Mouse (Mus musculus) heart, postnatal 0 days (tissue): Measurements from ENCODE around the gene Nr2f2. TPM values are rescaled to one million over a fixed set of nuclear protein-coding genes. Genes with fewer than 3 reads are reported as not detected.
A peak's percentile ranks its signal among the peaks of the same experiment; 100 is the strongest.

Experiments used
- ATAC-seq: fragments of 200-750 bp; cut with Nextera tagmentation; 2 replicates; pipeline ENCODE4 v1.8.0; 2017; ENCODE audit warnings: low read depth, moderate number of reproducible peaks, moderate library complexity; ENCODE audit not compliant: insufficient read depth
- DNase-seq: peaks from one replicate; pipeline ENCODE4 v3.0.0-alpha.2; 2016; ENCODE audit warnings: low spot score
- H3K27ac ChIP-seq: fragments of 300-500 bp; sonication (generic); 2 replicates; pipeline ENCODE4 v1.5.1; 2014; ENCODE audit warnings: low read depth, mild to moderate bottlenecking
- H3K27me3 ChIP-seq: fragments of 300-500 bp; sonication (generic); 2 replicates; pipeline ENCODE4 v1.6.1; 2014; ENCODE audit warnings: low read length, mixed read lengths; ENCODE audit not compliant: control insufficient read depth, insufficient read depth
- H3K36me3 ChIP-seq: fragments of 300-500 bp; sonication (generic); replicated peaks from 2 replicates; pipeline ENCODE4 v1.6.1; 2014; ENCODE audit warnings: low read length, mixed read lengths; ENCODE audit not compliant: control insufficient read depth, insufficient read depth
- H3K4me1 ChIP-seq: fragments of 300-500 bp; sonication (generic); 2 replicates; pipeline ENCODE4 v1.6.1; 2014; ENCODE audit warnings: antibody characterized with exemption; ENCODE audit not compliant: control insufficient read depth, insufficient read depth
- H3K4me2 ChIP-seq: fragments of 300-500 bp; sonication (generic); 2 replicates; pipeline ENCODE4 v1.6.1; 2014; ENCODE audit warnings: low read depth, mild to moderate bottlenecking, low read length, moderate library complexity
- H3K4me3 ChIP-seq: fragments of 300-500 bp; sonication (generic); 2 replicates; pipeline ENCODE4 v1.5.1; 2014; ENCODE audit warnings: low read depth, low read length
- H3K9ac ChIP-seq: fragments of 300-500 bp; sonication (generic); replicated peaks from 2 replicates; pipeline ENCODE4 v1.6.1; 2014; ENCODE audit warnings: low read depth, low read length, mixed read lengths
- H3K9me3 ChIP-seq: fragments of 300-500 bp; sonication (generic); replicated peaks from 2 replicates; pipeline ENCODE4 v1.6.1; 2016; ENCODE audit warnings: low read length; ENCODE audit not compliant: control insufficient read depth
- CTCF ChIP-seq: IDR thresholded peaks from 2 replicates; pipeline ENCODE4 v1.5.1; 2016; ENCODE audit warnings: antibody characterized with exemption, control low read depth, low read depth
- EP300 ChIP-seq: IDR thresholded peaks from 2 replicates; pipeline ENCODE4 v1.6.1; 2016; ENCODE audit warnings: antibody characterized with exemption, low read depth
- WGBS: fragments of 180-500 bp; shearing (Covaris S2); extraction: QIAGEN DNeasy Blood & Tissue Kit; methylation state at CpG from one replicate; pipeline ENCODE4 v1.1.7; 2014; 5-methylcytosine and 5-hydroxymethylcytosine counted together
- polyA plus RNA-seq: library from polyadenylated mRNA; unstranded; fragments of >200 nt; fragmentation: Nextera tagmentation; extraction: Ambion mirVana; gene quantifications from 2 replicates; pipeline ENCODE4 v1.2.1, GENCODE M21; 2015
- total RNA-seq: library from RNA; depleted of rRNA; stranded (reverse); fragments of >200 nt; gene quantifications from 2 replicates; pipeline ENCODE4 v1.2.3, GENCODE M21; 2014; ENCODE audit warnings: low replicate concordance

Nr2f2 gene
- total and polyA plus RNA-seq, 2 experiments from 2014 or later: 8.3 to 18.2 TPM

GRCm38 (mm10) chr7:70369061-70369730 lies 2.7 kb upstream of the Nr2f2 start:
- H3K9ac ChIP-seq: peak overlapping the region; percentile 32
- no peaks in the 10 kb centered on the region for H3K4me1 ChIP-seq
- DNase-seq (no peak), ATAC-seq (no peak)
- TF ChIP-seq EP300 (no peak), CTCF (no peak)
- peak overlapping the region; percentile 62 for H3K4me2 ChIP-seq
- H3K9me3 ChIP-seq: no peaks in the 10 kb centered on the region
- H3K4me3 ChIP-seq: peak overlapping the region; percentile 45
- H3K36me3 ChIP-seq: no peaks in the 10 kb centered on the region
- H3K27ac ChIP-seq: peak overlapping the region; percentile 14; the same call in 1 of the 2 replicates
- H3K27me3 ChIP-seq: peaks cover 80% of the 10 kb centered on the region
- 7% methylated on average over 36 of the region's 37 CpGs for WGBS

GRCm38 (mm10) chr7:70368751-70369060 lies 2.2 kb upstream of the Nr2f2 start:
- Histone ChIP-seq H3K27ac (no peak overlapping the region), H3K4me2 (peak overlapping the region; percentile 62), H3K9me3 (no peaks in the 10 kb centered on the region), H3K4me1 (no peaks in the 10 kb centered on the region), H3K27me3 (peaks cover 84% of the 10 kb centered on the region), H3K4me3 (peak overlapping the region; percentile 45; the same call in 1 of the 2 replicates), H3K36me3 (no peaks in the 10 kb centered on the region), H3K9ac (no peak overlapping the region)
- ATAC-seq: no peak
- no peak for DNase-seq
- TF ChIP-seq CTCF (no peak), EP300 (no peak)
- 48% methylated on average over 4 of the region's 4 CpGs for WGBS

- Histone ChIP-seq H3K4me2 (no peak overlapping the region), H3K9ac (no peak overlapping the region), H3K4me1 (no peaks in the 10 kb centered on the region), H3K36me3 (no peaks in the 10 kb centered on the region), H3K9me3 (no peaks in the 10 kb centered on the region), H3K27me3 (peaks cover 88% of the 10 kb centered on the region), H3K27ac (no peak overlapping the region), H3K4me3 (no peak overlapping the region)
- no peak for TF ChIP-seq CTCF
- TF ChIP-seq EP300: no peak
- ATAC-seq: no peak
- 39% methylated on average over 6 of the region's 6 CpGs for WGBS
- DNase-seq: no peak
These were observed 1.7 kb upstream of the Nr2f2 start for GRCm38 (mm10) chr7:70368268-70368655.

DNA sequence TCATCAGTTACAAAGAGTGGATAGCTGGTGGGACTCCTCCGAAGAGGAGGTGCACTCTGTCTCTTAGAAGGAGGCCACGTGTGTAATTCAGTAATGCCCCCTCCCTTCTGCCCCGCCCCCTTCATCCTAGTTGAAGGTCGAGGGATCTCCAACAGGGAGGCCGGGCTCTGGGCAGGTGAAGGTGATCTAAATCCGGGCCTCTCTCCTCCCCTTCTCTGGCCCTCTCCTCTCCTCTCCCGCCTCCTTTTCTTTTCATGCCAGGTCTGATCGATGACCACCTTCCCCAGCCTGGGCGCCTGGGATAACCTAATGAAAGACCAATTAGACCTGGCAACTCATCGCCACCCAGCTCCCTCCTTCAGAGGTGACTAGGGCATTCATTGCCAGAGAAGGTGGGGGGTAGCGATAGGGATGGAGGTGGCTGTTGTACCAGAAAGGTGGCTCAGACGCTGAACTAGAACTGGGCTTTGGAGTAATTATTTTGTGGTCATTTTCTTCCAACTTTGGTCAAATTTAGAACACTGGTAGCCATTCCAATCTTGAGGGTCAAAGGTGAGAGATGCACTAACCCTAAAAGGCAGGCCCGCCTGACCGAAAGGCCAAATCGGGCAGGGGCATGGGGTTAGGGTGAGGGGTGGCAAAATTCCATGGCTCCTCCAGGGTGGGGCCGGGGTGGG lies 1.2 kb upstream of the Nr2f2 start:
- H3K27ac ChIP-seq: no peak overlapping the region
- no peak overlapping the region for H3K9ac ChIP-seq
- no peaks in the 10 kb centered on the region for H3K36me3 ChIP-seq
- no peaks in the 10 kb centered on the region for H3K9me3 ChIP-seq
- 24% methylated on average over 16 of the region's 16 CpGs for WGBS
- ATAC-seq (no peak), DNase-seq (no peak)
- H3K4me1 ChIP-seq: no peaks in the 10 kb centered on the region
- TF ChIP-seq CTCF (no peak), EP300 (no peak)
- peak overlapping the region; percentile 55; the same call in 1 of the 2 replicates for H3K4me2 ChIP-seq
- H3K27me3 ChIP-seq: peaks cover 93% of the 10 kb centered on the region
- H3K4me3 ChIP-seq: no peak overlapping the region; the same call in 1 of the 2 replicates

- Histone ChIP-seq H3K4me2 (peak overlapping the region; percentile 55), H3K27me3 (peaks cover 92% of the 10 kb centered on the region), H3K27ac (peak overlapping the region; percentile 77; the same call in 1 of the 2 replicates)
These were observed 217 bp upstream of the Nr2f2 start for GRCm38 (mm10) chr7:70366808-70367095.

DNA sequence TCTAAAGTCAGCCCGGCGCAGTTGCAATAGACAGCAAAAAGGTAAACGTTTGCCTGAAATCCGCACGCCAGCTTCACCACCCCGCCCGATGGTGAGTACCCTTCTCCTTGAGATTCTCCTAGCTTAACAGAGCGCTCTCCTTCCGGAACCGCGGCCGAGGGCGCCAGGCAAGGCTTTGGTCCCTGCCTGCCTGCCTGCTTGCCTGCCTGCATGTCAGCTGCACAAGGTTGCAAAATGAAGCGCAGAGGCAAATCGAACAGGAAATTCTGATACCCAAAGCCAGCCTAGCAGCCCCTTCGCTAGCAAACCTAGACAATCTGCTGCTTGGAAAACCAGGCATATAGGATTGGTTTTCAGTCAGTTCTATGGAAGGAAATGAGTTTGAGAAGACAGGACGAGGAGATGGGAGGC lies 1.1 kb downstream of the Nr2f2 start:
- peak overlapping the region; percentile 55 for H3K4me2 ChIP-seq
- H3K4me3 ChIP-seq: peak overlapping the region; percentile 50
- no peaks in the 10 kb centered on the region for H3K4me1 ChIP-seq
- H3K27ac ChIP-seq: peak overlapping the region; percentile 77
- ATAC-seq: no peak
- H3K9ac ChIP-seq: peak overlapping the region; percentile 56
- no peak for TF ChIP-seq CTCF
- no peak for TF ChIP-seq EP300
- 2% methylated on average over 17 of the region's 17 CpGs for WGBS
- DNase-seq: no peak
- H3K27me3 ChIP-seq: peaks cover 79% of the 10 kb centered on the region
- H3K36me3 ChIP-seq: no peaks in the 10 kb centered on the region
- H3K9me3 ChIP-seq: no peaks in the 10 kb centered on the region

More at GRCm38 (mm10) chr7:70366808-70367095, 217 bp upstream of the Nr2f2 start:
- ATAC-seq (no peak), DNase-seq (no peak)
- no peaks in the 10 kb centered on the region for H3K4me1 ChIP-seq
- no peak overlapping the region for H3K9ac ChIP-seq
- no peaks in the 10 kb centered on the region for H3K9me3 ChIP-seq
- 7% methylated on average over 1 of the region's 1 CpGs for WGBS
- no peaks in the 10 kb centered on the region for H3K36me3 ChIP-seq
- TF ChIP-seq CTCF (no peak), EP300 (no peak)
- peak overlapping the region; percentile 50 for H3K4me3 ChIP-seq
